Mouse (Mus musculus) left cerebral cortex, postnatal 36 days (tissue): ENCODE measurements at regions not wholly inside any gene's neighbourhood (a gene's known extent, or its start where the extent isn't known, plus 50 kb on each side); places are given as distances from the start of the nearest gene placed in this dataset. TPM values are rescaled to one million over a fixed set of nuclear protein-coding genes. Genes with fewer than 3 reads are reported as not detected.

ENCODE experiments used
- microRNA-seq: library from miRNA; unstranded; fragments of <30 nt; microRNA quantifications from one replicate; pipeline ENCODE4 v1.2.0, GENCODE M21; 2022

Small RNA genes lying in the stretch of these regions (microRNA-seq; reads per million reads assigned to microRNA genes)
- gene Gm25507: not detected
